Mouse (Mus musculus) bone marrow, adult 2 months (tissue): ENCODE data around the gene Togaram2. TPM values are rescaled to one million over a fixed set of nuclear protein-coding genes. Genes with fewer than 3 reads are reported as not detected.
"Not testable (repeated sequence)": the region's sequence is repeated elsewhere in the genome, so short reads cannot be mapped to it uniquely, and the experiment has no call there.

Experiments
- H3K27ac ChIP-seq: fragments of 200-500 bp; 2 replicates; pipeline ENCODE4 v1.5.1; 2012; ENCODE audit warnings: low read depth, mild to moderate bottlenecking, control low read depth, inconsistent platforms, low read length; ENCODE audit not compliant: control insufficient read depth, poor library complexity, insufficient read depth
- H3K4me1 ChIP-seq: fragments of 200-500 bp; 2 replicates; pipeline ENCODE4 v1.6.1; 2011; ENCODE audit warnings: low read length; ENCODE audit not compliant: control insufficient read depth, insufficient read depth
- H3K4me3 ChIP-seq: fragments of 200-500 bp; replicated peaks from 2 replicates; pipeline ENCODE3; 2011; ENCODE audit warnings: mild to moderate bottlenecking, low read depth, low read length, control low read depth; ENCODE audit not compliant: control insufficient read depth
- CTCF ChIP-seq: fragments of 200-500 bp; IDR thresholded peaks from 2 replicates; pipeline ENCODE4 v1.5.1; 2011; ENCODE audit warnings: low read length, control low read depth; ENCODE audit not compliant: control insufficient read depth, insufficient read depth
- POLR2A ChIP-seq: fragments of 200-500 bp; IDR thresholded peaks from 2 replicates; pipeline ENCODE4 v1.6.1; 2011; ENCODE audit warnings: low read depth, mild to moderate bottlenecking, control low read depth, low read length, borderline replicate concordance; ENCODE audit not compliant: control insufficient read depth
- WGBS: fragments of 180-500 bp; shearing (Covaris S2); methylation state at CpG from one replicate; pipeline ENCODE4 v1.1.7; 2018; 5-methylcytosine and 5-hydroxymethylcytosine counted together
- polyA plus RNA-seq: library from polyadenylated mRNA; stranded (reverse); fragments of >200 nt; gene quantifications from 2 replicates; pipeline ENCODE4 v1.2.4, GENCODE M21; 2011; ENCODE audit warnings: low replicate concordance; ENCODE audit not compliant: missing spikeins, insufficient read depth, insufficient read length

Gene Togaram2
- polyA plus RNA-seq: not detected in 2 replicates

- Histone ChIP-seq H3K4me3 (no peak within 1 kb of the TSS), H3K27ac (no peak within 1 kb of the TSS), H3K4me1 (no peaks in the 10 kb centered on the region)
- TF ChIP-seq CTCF (no peak), POLR2A (no peak)
- 66% methylated on average over 9 of the region's 9 CpGs for WGBS
Measured at GRCm38 (mm10) chr17:71673092-71673491, at the start of gene Togaram2. Gene Togaram2 (plus strand): TSS chr17:71673261.

GRCm38 (mm10) chr17:71631806-71632205 is 41.3 kb upstream of the Togaram2 start:
- Histone ChIP-seq H3K4me3 (no peak overlapping the region), H3K27ac (no peak overlapping the region), H3K4me1 (no peaks in the 10 kb centered on the region)
- TF ChIP-seq POLR2A: no peak
- WGBS: 85% methylated on average over 10 of the region's 10 CpGs

- no peaks in the 10 kb centered on the region for H3K4me1 ChIP-seq
- no peak for TF ChIP-seq CTCF
- TF ChIP-seq POLR2A: no peak
- no peak overlapping the region for H3K27ac ChIP-seq
- H3K4me3 ChIP-seq: no peak overlapping the region
- 88% methylated on average over 8 of the region's 8 CpGs for WGBS
Measured at GRCm38 (mm10) chr17:71633350-71633749, 39.7 kb upstream of the Togaram2 start.

- no peak for TF ChIP-seq CTCF
- no peak for TF ChIP-seq POLR2A
- H3K4me3 ChIP-seq: no peak overlapping the region
- no peaks in the 10 kb centered on the region for H3K4me1 ChIP-seq
- WGBS: 89% methylated on average over 8 of the region's 8 CpGs
- no peak overlapping the region for H3K27ac ChIP-seq
Measured at GRCm38 (mm10) chr17:71636786-71637185, 36.3 kb upstream of the Togaram2 start.

GRCm38 (mm10) chr17:71637750-71638265 is 35.3 kb upstream of the Togaram2 start:
- no peaks in the 10 kb centered on the region for H3K4me1 ChIP-seq
- no peak overlapping the region for H3K4me3 ChIP-seq
- no peak overlapping the region for H3K27ac ChIP-seq
- WGBS: 76% methylated on average over 4 of the region's 4 CpGs
- TF ChIP-seq CTCF: no peak
- TF ChIP-seq POLR2A: no peak

GRCm38 (mm10) chr17:71639056-71639455 is 34.0 kb upstream of the Togaram2 start:
- not testable (repeated sequence) for H3K27ac ChIP-seq, H3K4me3 ChIP-seq, H3K4me1 ChIP-seq
- WGBS: 77% methylated on average over 5 of the region's 5 CpGs

- Histone ChIP-seq H3K4me3 (no peak overlapping the region), H3K4me1 (no peaks in the 10 kb centered on the region), H3K27ac (no peak overlapping the region)
- no peak for TF ChIP-seq CTCF
- TF ChIP-seq POLR2A: no peak
- 77% methylated on average over 9 of the region's 9 CpGs for WGBS
Measured at GRCm38 (mm10) chr17:71640421-71641085, 32.5 kb upstream of the Togaram2 start.

- Histone ChIP-seq H3K27ac (no peak overlapping the region), H3K4me1 (no peaks in the 10 kb centered on the region), H3K4me3 (no peak overlapping the region)
- 80% methylated on average over 3 of the region's 3 CpGs for WGBS
- TF ChIP-seq POLR2A (no peak), CTCF (no peak)
Measured at GRCm38 (mm10) chr17:71642190-71642589, 30.9 kb upstream of the Togaram2 start.

- Histone ChIP-seq H3K27ac (no peak overlapping the region), H3K4me1 (no peaks in the 10 kb centered on the region), H3K4me3 (no peak overlapping the region)
- WGBS: 89% methylated on average over 9 of the region's 9 CpGs
- no peak for TF ChIP-seq POLR2A
- no peak for TF ChIP-seq CTCF
Measured at GRCm38 (mm10) chr17:71650011-71650410, 23.1 kb upstream of the Togaram2 start.
